Mouse (Mus musculus) testis, adult 2 months (tissue): ENCODE measurements around the gene Mis18bp1. TPM values are rescaled to one million over a fixed set of nuclear protein-coding genes. Genes with fewer than 3 reads are reported as not detected.
"Not testable (repeated sequence)": the region's sequence is repeated elsewhere in the genome, so short reads cannot be mapped to it uniquely, and the experiment has no call there.

Experiments used
- H3K27ac ChIP-seq: fragments of 200-500 bp; 2 replicates; pipeline ENCODE4 v1.5.1; 2012; ENCODE audit warnings: low read depth, low read length; ENCODE audit not compliant: control insufficient read depth, insufficient read depth
- H3K27me3 ChIP-seq: fragments of 200-500 bp; 2 replicates; pipeline ENCODE4 v1.6.1; 2012; ENCODE audit warnings: mild to moderate bottlenecking, low read length, moderate library complexity; ENCODE audit not compliant: control insufficient read depth, insufficient read depth
- H3K36me3 ChIP-seq: fragments of 200-500 bp; 2 replicates; pipeline ENCODE4 v1.6.1; 2012; ENCODE audit warnings: mild to moderate bottlenecking, low read length; ENCODE audit not compliant: control insufficient read depth, insufficient read depth
- H3K4me1 ChIP-seq: fragments of 200-500 bp; 2 replicates; pipeline ENCODE4 v1.6.1; 2012; ENCODE audit warnings: low read length; ENCODE audit not compliant: control insufficient read depth, insufficient read depth
- H3K4me3 ChIP-seq: fragments of 200-500 bp; 2 replicates; pipeline ENCODE4 v1.5.1; 2012; ENCODE audit warnings: low read depth, mild to moderate bottlenecking, low read length, moderate library complexity, mixed read lengths; ENCODE audit not compliant: control insufficient read depth
- CTCF ChIP-seq: fragments of 200-500 bp; IDR thresholded peaks from 2 replicates; pipeline ENCODE4 v1.5.1; 2012; ENCODE audit warnings: low read depth, mild to moderate bottlenecking, inconsistent platforms, low read length, moderate library complexity; ENCODE audit not compliant: control insufficient read depth, insufficient read depth, insufficient replicate concordance
- POLR2A ChIP-seq: fragments of 200-500 bp; IDR thresholded peaks from 2 replicates; pipeline ENCODE4 v1.6.1; 2012; ENCODE audit warnings: low read depth, mild to moderate bottlenecking, inconsistent platforms, low read length, moderate library complexity; ENCODE audit not compliant: control insufficient read depth
- polyA plus RNA-seq: library from polyadenylated mRNA; depleted of rRNA; stranded (reverse); fragments of >200 nt; gene quantifications from 2 replicates; pipeline ENCODE4 v1.2.3, GENCODE M21; 2012

Mis18bp1 gene
- polyA plus RNA-seq, 1 experiment = 2.1 TPM

DNA sequence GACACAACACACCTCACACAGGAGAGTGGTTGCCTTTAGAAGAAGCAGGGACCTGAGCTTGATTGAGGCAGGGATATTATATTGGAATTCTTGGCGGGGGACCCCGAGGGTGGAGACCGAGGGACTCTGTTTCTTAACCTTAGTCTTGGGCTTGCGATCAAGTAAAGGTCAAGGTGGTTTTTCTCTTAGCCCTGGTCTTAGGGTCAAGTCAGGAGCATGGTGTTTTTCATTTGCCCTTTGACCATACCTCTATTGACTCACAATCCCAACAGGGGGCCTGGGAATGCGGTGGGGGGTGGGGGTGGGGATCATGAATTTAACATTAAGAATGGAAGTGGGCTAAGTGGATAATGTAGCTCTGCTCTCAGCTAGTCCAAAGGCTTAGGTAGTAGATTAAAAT, 1.3 kb upstream of the Mis18bp1 start:
- no peaks in the 10 kb centered on the region for H3K27me3 ChIP-seq
- peak overlapping the region; percentile 91 for H3K4me3 ChIP-seq
- H3K36me3 ChIP-seq = no peaks in the 10 kb centered on the region
- peak overlapping the region; percentile 98 for H3K27ac ChIP-seq
- H3K4me1 ChIP-seq = peaks cover 4% of the 10 kb centered on the region
- TF ChIP-seq POLR2A = no peak
- no peak for TF ChIP-seq CTCF

DNA sequence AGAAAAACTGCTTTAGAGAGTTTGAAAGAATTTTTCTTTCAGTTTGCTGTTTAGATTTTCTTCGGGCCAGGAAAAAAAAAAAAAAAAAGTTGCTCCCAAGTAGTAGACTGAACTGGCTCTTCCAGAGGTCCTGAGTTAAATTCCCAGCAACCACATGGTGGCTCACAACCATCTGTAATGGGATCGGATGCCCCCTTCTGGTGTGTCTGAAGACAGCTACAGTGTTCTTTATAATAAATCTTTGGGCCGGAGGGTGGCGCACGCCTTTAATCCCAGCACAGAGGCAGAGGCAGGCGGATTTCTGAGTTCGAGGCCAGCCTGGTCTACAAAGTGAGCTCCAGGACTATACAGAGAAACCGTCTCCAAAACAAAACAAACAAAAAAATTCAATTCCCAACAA, 555 bp upstream of the Mis18bp1 start:
- H3K27ac ChIP-seq = peak overlapping the region; percentile 98
- not testable (repeated sequence) for H3K36me3 ChIP-seq, H3K27me3 ChIP-seq, H3K4me1 ChIP-seq
- peak overlapping the region; percentile 92 for H3K4me3 ChIP-seq

DNA sequence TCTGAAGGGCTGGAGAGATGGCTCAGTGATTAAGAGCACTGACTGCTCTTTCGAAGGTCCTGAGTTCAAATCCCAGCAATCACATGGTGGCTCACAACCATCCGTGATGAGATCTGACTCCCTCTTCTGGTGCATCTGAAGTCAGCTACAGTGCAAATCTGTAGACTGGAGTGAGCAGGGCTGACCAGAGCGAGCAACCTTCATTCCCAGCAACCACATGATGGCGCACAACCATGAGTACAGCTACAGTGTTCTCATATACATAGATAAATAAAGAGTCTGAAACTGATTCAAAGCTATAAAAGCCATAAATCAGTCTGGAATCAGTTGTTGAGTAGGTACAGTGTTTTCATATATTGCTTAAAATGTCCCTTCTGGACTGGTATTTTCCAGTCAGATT, 36.3 kb downstream of the Mis18bp1 start:
- not testable (repeated sequence) for H3K36me3 ChIP-seq, H3K27me3 ChIP-seq, H3K27ac ChIP-seq, H3K4me3 ChIP-seq, H3K4me1 ChIP-seq

DNA sequence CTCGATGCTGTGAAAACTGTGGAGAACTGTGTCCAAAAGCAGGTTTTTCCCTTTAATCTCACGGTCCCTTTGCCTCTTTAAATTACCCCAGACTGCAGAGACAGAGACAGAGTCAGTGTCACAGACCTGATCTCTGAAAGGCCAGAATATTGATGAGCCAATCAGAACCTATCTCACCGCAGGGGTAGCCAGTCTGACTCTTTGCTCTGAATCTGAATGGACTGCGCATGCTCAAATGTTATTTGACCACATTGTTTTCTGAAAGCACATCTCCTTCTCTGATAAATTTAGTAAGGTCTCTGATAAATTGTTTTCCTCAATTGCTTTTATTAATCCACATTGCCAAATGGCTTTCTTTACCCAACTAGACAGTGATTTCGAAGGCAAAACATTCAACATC, 53.0 kb downstream of the Mis18bp1 start:
- no peak overlapping the region for H3K27ac ChIP-seq
- TF ChIP-seq POLR2A (no peak), CTCF (no peak)
- H3K36me3 ChIP-seq = no peaks in the 10 kb centered on the region
- H3K4me1 ChIP-seq = no peaks in the 10 kb centered on the region
- H3K27me3 ChIP-seq = no peaks in the 10 kb centered on the region
- no peak overlapping the region for H3K4me3 ChIP-seq

DNA sequence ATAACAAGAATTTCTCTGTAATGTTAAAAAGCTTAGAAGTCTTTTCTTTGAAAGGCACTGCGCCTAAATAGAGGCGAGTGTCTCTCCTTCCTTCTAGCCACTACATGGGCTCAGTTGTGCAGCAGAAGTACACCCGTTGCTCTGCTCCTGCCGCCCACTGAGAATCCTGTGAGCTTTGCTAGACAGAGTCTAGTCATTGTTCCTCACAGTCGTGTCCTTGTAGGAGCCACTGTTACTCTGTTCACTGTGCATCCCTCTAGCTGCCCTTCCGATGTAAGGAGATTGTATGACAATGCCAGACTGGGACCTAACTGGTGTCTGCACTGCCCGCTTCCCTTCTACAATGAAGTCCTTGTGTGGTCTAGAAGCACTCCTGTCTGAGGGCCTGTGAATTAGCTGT, 53.4 kb downstream of the Mis18bp1 start:
- Histone ChIP-seq H3K4me1 (no peaks in the 10 kb centered on the region), H3K27me3 (no peaks in the 10 kb centered on the region), H3K27ac (no peak overlapping the region), H3K36me3 (no peaks in the 10 kb centered on the region), H3K4me3 (no peak overlapping the region)
- no peak for TF ChIP-seq POLR2A
- TF ChIP-seq CTCF = no peak

DNA sequence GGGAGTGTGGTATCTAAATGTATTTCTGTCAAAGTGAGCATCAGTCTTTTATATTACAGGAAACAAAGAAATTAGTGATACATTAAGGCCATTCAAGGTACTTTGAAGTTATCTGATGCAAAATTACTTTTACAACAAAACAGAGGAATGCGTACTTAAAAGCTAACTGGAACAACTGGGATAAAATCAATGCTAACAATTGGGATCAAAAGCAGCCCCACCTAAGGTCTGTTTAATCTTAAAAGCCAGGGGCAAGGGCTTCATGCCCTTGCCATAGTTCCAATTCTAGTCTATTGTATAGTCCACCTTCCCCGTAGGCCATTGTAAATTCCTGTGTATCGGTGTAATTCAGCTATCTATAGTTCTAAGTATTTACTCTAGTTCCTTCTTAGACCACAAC, 57.4 kb downstream of the Mis18bp1 start:
- H3K4me3 ChIP-seq, H3K4me1 ChIP-seq, H3K36me3 ChIP-seq, H3K27me3 ChIP-seq, H3K27ac ChIP-seq: not testable (repeated sequence)

DNA sequence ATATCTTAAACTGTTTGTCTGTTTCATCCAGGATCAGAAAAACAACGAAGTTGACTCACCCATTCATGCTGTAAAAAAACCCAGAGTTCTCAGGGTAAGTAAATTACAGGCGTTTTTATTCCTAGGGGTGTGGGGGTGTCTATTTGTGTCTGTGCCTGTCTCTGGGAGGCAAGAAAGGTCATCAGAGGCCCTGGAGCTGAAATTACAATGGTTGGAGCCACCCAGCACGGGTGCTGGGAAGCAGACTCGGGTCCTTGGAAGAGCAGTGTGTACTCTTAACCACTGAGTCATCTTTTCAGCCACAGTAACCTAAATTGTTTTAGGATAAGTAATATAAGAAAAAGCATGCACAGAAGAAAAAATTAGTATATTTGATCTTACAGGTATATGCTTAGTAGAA, 58.5 kb downstream of the Mis18bp1 start:
- no peak overlapping the region for H3K27ac ChIP-seq

DNA sequence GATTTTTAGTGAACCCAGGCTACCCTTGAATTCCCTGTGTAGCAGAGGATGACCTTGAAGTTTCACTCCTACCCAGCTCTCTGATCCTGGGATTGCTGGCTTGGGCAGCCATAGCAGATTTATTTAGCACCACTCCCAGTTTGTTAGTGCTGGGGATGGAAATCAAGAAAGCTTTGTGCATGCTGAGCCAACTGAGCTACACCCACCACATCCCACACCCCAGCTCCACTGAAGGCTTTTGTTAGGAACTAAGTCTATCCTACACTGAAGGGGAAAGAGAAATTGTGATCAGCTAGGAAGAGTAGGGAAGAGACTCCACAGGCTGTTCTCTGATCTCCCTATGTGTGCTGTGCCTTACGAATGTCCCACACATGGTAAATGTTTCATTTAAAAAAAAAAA, 59.6 kb downstream of the Mis18bp1 start:
- no peaks in the 10 kb centered on the region for H3K27me3 ChIP-seq
- H3K27ac ChIP-seq = no peak overlapping the region
- H3K36me3 ChIP-seq = peaks cover 2% of the 10 kb centered on the region; the same call in 1 of the 2 replicates
- TF ChIP-seq POLR2A (no peak), CTCF (no peak)
- no peak overlapping the region for H3K4me3 ChIP-seq
- H3K4me1 ChIP-seq = no peaks in the 10 kb centered on the region

More for the DNA sequence above, 58.5 kb downstream of the Mis18bp1 start:
- TF ChIP-seq CTCF (no peak), POLR2A (no peak)
- 0 out of 2 replicates have a peak, but pooled peaks cover 2% of the 10 kb centered on the region for H3K36me3 ChIP-seq
- no peaks in the 10 kb centered on the region for H3K27me3 ChIP-seq
- H3K4me3 ChIP-seq = no peak overlapping the region
- no peaks in the 10 kb centered on the region for H3K4me1 ChIP-seq
